Mouse (Mus musculus) embryonic fibroblast, embryonic 13.5 days (primary cell): ENCODE data around the gene Coa6.

Experiments used
- CTCF ChIP-seq: IDR thresholded peaks from 2 replicates; pipeline ENCODE4 v1.5.1; 2011; ENCODE audit warnings: mild to moderate bottlenecking, control low read depth, low read length, moderate library complexity, borderline replicate concordance; ENCODE audit not compliant: insufficient read depth
- POLR2A ChIP-seq: IDR thresholded peaks from 2 replicates; pipeline ENCODE4 v1.6.1; 2011; ENCODE audit warnings: low read depth, mild to moderate bottlenecking, control low read depth, low read length, moderate library complexity

- peak; percentile 21; the same call in 1 of the 2 replicates for TF ChIP-seq CTCF
- no peak for TF ChIP-seq POLR2A
These were observed 16.6 kb downstream of the Coa6 start for GRCm38 (mm10) chr8:126438937-126439336.
